Mouse (Mus musculus) midbrain, embryonic 13.5 days (tissue): ENCODE data around the gene Pheta1. TPM values are rescaled to one million over a fixed set of nuclear protein-coding genes. Genes with fewer than 3 reads are reported as not detected.

Experiments
- ATAC-seq: fragments of 200-750 bp; cut with Nextera tagmentation; 2 replicates; pipeline ENCODE4 v1.8.0; 2017; ENCODE audit warnings: mild to moderate bottlenecking, moderate TSS enrichment, moderate library complexity
- H3K27ac ChIP-seq: fragments of 300-500 bp; sonication (generic); 2 replicates; pipeline ENCODE4 v1.5.1; 2015; ENCODE audit warnings: inconsistent platforms, mild to moderate bottlenecking, moderate library complexity
- H3K27me3 ChIP-seq: fragments of 300-500 bp; sonication (generic); 2 replicates; pipeline ENCODE4 v1.6.1; 2015; ENCODE audit warnings: mild to moderate bottlenecking, inconsistent platforms
- H3K36me3 ChIP-seq: fragments of 300-500 bp; sonication (generic); 2 replicates; pipeline ENCODE4 v1.6.1; 2015; ENCODE audit warnings: mild to moderate bottlenecking, inconsistent platforms
- H3K4me1 ChIP-seq: fragments of 300-500 bp; sonication (generic); replicated peaks from 2 replicates; pipeline ENCODE4 v1.6.1; 2015; ENCODE audit warnings: inconsistent platforms
- H3K4me2 ChIP-seq: fragments of 300-500 bp; sonication (generic); replicated peaks from 2 replicates; pipeline ENCODE4 v1.6.1; 2015; ENCODE audit warnings: moderate library complexity, mild to moderate bottlenecking, inconsistent platforms
- H3K4me3 ChIP-seq: fragments of 300-500 bp; sonication (generic); replicated peaks from 2 replicates; pipeline ENCODE4 v1.5.1; 2015; ENCODE audit warnings: mild to moderate bottlenecking, inconsistent platforms
- H3K9ac ChIP-seq: fragments of 300-500 bp; sonication (generic); replicated peaks from 2 replicates; pipeline ENCODE4 v1.6.1; 2015; ENCODE audit warnings: mild to moderate bottlenecking, inconsistent platforms
- H3K9me3 ChIP-seq: fragments of 300-500 bp; sonication (generic); 2 replicates; pipeline ENCODE4 v1.6.1; 2016; ENCODE audit warnings: mild to moderate bottlenecking, inconsistent platforms
- WGBS: fragments of 180-500 bp; shearing (Covaris S2); methylation state at CpG from one replicate; pipeline ENCODE4 v1.1.7; 2015; 5-methylcytosine and 5-hydroxymethylcytosine counted together
- polyA plus RNA-seq: library from polyadenylated mRNA; unstranded; fragments of >200 nt; fragmentation: Nextera tagmentation; extraction: Ambion mirVana; gene quantifications from 2 replicates; pipeline ENCODE4 v1.2.1, GENCODE M21; 2015

The Pheta1 gene
- polyA plus RNA-seq, 1 experiment from 2014 or later = 56.8 TPM

DNA sequence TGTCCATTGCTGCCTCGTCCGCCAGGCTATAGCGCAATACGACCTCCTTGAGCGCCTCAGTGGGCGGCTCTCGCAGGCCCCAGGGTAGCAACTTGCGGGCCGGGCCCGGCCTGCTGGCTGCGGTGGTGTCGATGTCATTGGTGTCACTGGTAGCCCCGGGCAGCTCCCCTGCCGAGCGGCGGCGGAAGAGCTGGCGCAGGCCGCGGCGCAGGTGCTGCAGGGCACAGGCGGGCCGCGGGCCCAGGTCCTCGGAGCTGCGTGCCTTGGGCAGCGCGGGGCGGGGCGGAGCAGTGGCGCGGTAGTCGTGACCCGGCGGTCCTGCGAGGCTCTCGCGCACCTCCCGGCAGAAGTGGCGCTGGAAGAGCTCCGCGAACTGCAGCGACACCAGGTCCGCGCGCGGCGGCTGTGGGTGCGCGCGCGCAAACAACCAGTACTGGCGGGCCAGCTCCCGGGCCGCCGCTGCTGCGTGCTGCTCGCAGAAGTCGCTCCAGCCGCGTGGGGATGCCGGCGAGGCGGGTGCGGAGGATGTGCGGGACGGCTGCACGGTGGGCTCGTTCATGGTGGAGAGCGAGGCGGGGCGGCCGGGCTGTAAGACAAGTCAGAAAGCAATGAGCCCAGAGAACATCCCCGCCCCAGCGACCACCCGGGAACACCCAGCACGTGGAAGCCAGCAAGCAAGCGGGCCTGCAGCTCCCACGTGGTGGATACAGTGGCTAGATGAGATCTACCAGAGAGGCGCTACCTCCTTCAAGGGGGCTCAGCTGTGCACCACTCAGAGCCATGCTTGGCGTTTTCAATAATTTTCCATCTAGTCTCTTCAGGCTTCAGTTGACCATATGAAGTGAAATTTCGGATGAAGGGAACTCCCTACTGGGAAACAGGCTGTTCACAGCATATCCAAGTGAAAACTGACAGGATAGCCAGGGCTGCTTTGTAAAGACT, 20.0 kb upstream of the Pheta1 start:
- Histone ChIP-seq H3K4me1 (peaks cover 26% of the 10 kb centered on the region), H3K27ac (no peak overlapping the region), H3K9ac (peak overlapping the region; percentile 63), H3K4me3 (peak overlapping the region; percentile 46), H3K27me3 (peaks cover 36% of the 10 kb centered on the region), H3K4me2 (peak overlapping the region; percentile 94), H3K36me3 (peaks cover 13% of the 10 kb centered on the region; the same call in 1 of the 2 replicates), H3K9me3 (no peaks in the 10 kb centered on the region)
- peak; percentile 62 for ATAC-seq
- WGBS = 3% methylated on average over 82 of the region's 82 CpGs

GRCm38 (mm10) chr5:121831002-121831601, 17.7 kb upstream of the Pheta1 start:
- ATAC-seq = no peak
- no peak overlapping the region for H3K9ac ChIP-seq
- peaks cover 43% of the 10 kb centered on the region for H3K4me1 ChIP-seq
- no peaks in the 10 kb centered on the region for H3K36me3 ChIP-seq
- peaks cover 55% of the 10 kb centered on the region for H3K27me3 ChIP-seq
- H3K4me2 ChIP-seq = no peak overlapping the region
- H3K9me3 ChIP-seq = no peaks in the 10 kb centered on the region
- no peak overlapping the region for H3K4me3 ChIP-seq
- 90% methylated on average over 6 of the region's 6 CpGs for WGBS
- no peak overlapping the region for H3K27ac ChIP-seq

- no peak overlapping the region for H3K27ac ChIP-seq
- no peak overlapping the region for H3K4me2 ChIP-seq
- peaks cover 58% of the 10 kb centered on the region for H3K27me3 ChIP-seq
- WGBS = 82% methylated on average over 6 of the region's 6 CpGs
- H3K9me3 ChIP-seq = no peaks in the 10 kb centered on the region
- H3K9ac ChIP-seq = no peak overlapping the region
- H3K4me3 ChIP-seq = no peak overlapping the region
- no peaks in the 10 kb centered on the region for H3K36me3 ChIP-seq
- no peak for ATAC-seq
- H3K4me1 ChIP-seq = peaks cover 52% of the 10 kb centered on the region
Observed at GRCm38 (mm10) chr5:121832376-121833155, 16.2 kb upstream of the Pheta1 start.

GRCm38 (mm10) chr5:121833159-121833558, 15.6 kb upstream of the Pheta1 start:
- H3K4me1 ChIP-seq = peaks cover 54% of the 10 kb centered on the region
- no peaks in the 10 kb centered on the region for H3K9me3 ChIP-seq
- H3K27ac ChIP-seq = no peak overlapping the region
- 97% methylated on average over 2 of the region's 2 CpGs for WGBS
- peaks cover 58% of the 10 kb centered on the region for H3K27me3 ChIP-seq
- H3K36me3 ChIP-seq = no peaks in the 10 kb centered on the region
- H3K4me2 ChIP-seq = 0 out of 2 replicates have a peak overlapping the region, but pooled peaks have one; percentile 2
- H3K9ac ChIP-seq = no peak overlapping the region
- no peak overlapping the region for H3K4me3 ChIP-seq
- ATAC-seq = no peak

GRCm38 (mm10) chr5:121833572-121834240, 15.1 kb upstream of the Pheta1 start:
- no peaks in the 10 kb centered on the region for H3K36me3 ChIP-seq
- no peaks in the 10 kb centered on the region for H3K9me3 ChIP-seq
- no peak overlapping the region for H3K27ac ChIP-seq
- peaks cover 54% of the 10 kb centered on the region for H3K4me1 ChIP-seq
- 50% methylated on average over 10 of the region's 10 CpGs for WGBS
- peak overlapping the region; percentile 2; the same call in 1 of the 2 replicates for H3K4me2 ChIP-seq
- H3K4me3 ChIP-seq = 0 out of 2 replicates have a peak overlapping the region, but pooled peaks have one; percentile 2
- H3K27me3 ChIP-seq = peaks cover 58% of the 10 kb centered on the region
- no peak for ATAC-seq
- H3K9ac ChIP-seq = peak overlapping the region; percentile 29; the same call in 1 of the 2 replicates

- H3K4me1 ChIP-seq = peaks cover 54% of the 10 kb centered on the region
- no peak overlapping the region for H3K4me2 ChIP-seq
- no peaks in the 10 kb centered on the region for H3K36me3 ChIP-seq
- H3K4me3 ChIP-seq = 0 out of 2 replicates have a peak overlapping the region, but pooled peaks have one; percentile 2
- no peak overlapping the region for H3K9ac ChIP-seq
- WGBS = 82% methylated on average over 7 of the region's 7 CpGs
- peaks cover 60% of the 10 kb centered on the region for H3K27me3 ChIP-seq
- no peaks in the 10 kb centered on the region for H3K9me3 ChIP-seq
- ATAC-seq = no peak
- H3K27ac ChIP-seq = no peak overlapping the region
Observed at GRCm38 (mm10) chr5:121834241-121834606, 14.6 kb upstream of the Pheta1 start.

- H3K27ac ChIP-seq = no peak overlapping the region
- peak overlapping the region; percentile 86 for H3K4me2 ChIP-seq
- ATAC-seq = no peak
- H3K4me3 ChIP-seq = peak overlapping the region; percentile 70
- H3K36me3 ChIP-seq = no peaks in the 10 kb centered on the region
- peaks cover 56% of the 10 kb centered on the region for H3K27me3 ChIP-seq
- peaks cover 50% of the 10 kb centered on the region for H3K4me1 ChIP-seq
- peak overlapping the region; percentile 76 for H3K9ac ChIP-seq
- WGBS = 50% methylated on average over 12 of the region's 12 CpGs
- H3K9me3 ChIP-seq = no peaks in the 10 kb centered on the region
Observed at GRCm38 (mm10) chr5:121834991-121835747, 13.6 kb upstream of the Pheta1 start.

DNA sequence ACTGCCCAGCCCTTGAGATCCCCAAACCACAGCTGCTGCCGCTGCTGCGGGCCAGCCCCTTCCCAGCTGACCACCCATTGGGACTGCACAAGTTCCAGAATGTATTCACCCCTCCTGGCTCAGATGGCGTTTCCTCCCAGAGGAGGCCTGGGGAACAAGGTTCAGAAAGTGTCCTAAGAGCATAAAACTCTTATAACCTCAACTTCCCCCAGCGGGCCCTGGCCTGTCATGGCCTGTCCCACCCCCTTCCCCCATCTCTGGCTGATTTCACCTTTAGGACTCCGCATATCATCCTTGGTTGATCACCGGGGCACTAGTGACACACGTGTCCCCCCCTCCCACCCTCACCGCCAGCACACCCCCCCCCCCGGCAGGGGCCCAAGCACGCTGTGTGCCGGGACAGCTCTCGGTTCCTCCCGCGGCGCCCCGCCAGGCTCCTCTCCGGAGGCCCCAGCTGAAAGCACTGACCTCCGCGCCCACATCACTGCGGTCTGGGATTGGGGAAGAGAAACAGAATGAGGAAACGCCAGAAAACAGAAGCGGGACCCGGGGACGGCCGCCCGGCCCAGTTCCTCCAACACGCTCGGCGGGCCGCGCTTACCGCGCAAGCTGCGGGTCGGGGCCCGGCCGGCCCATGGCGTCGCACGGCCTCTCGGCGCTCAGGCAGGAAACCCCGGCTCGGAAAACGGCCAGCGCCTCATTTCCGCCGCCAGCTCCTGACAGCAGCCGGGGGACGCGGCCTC, 12.7 kb upstream of the Pheta1 start:
- ATAC-seq = peak; percentile 0; the same call in 1 of the 2 replicates
- H3K27ac ChIP-seq = peak overlapping the region; percentile 53; the same call in 1 of the 2 replicates
- peak overlapping the region; percentile 70 for H3K4me3 ChIP-seq
- peak overlapping the region; percentile 76 for H3K9ac ChIP-seq
- peak overlapping the region; percentile 86 for H3K4me2 ChIP-seq
- H3K9me3 ChIP-seq = no peaks in the 10 kb centered on the region
- WGBS = under 1% methylated on average over 47 of the region's 51 CpGs
- H3K4me1 ChIP-seq = peaks cover 50% of the 10 kb centered on the region
- H3K36me3 ChIP-seq = no peaks in the 10 kb centered on the region
- peaks cover 56% of the 10 kb centered on the region for H3K27me3 ChIP-seq

- H3K9me3 ChIP-seq = no peaks in the 10 kb centered on the region
- peak overlapping the region; percentile 76 for H3K9ac ChIP-seq
- peaks cover 50% of the 10 kb centered on the region for H3K4me1 ChIP-seq
- H3K27ac ChIP-seq = peak overlapping the region; percentile 53; the same call in 1 of the 2 replicates
- WGBS = under 1% methylated on average over 67 of the region's 77 CpGs
- peaks cover 62% of the 10 kb centered on the region for H3K27me3 ChIP-seq
- peak; percentile 81 for ATAC-seq
- peak overlapping the region; percentile 86 for H3K4me2 ChIP-seq
- peak overlapping the region; percentile 70 for H3K4me3 ChIP-seq
- H3K36me3 ChIP-seq = no peaks in the 10 kb centered on the region
Observed at GRCm38 (mm10) chr5:121836692-121837415, 11.9 kb upstream of the Pheta1 start.
